Mouse (Mus musculus) kidney, adult 2 months (tissue): Measurements from ENCODE around the gene Tcl1b3. TPM values are rescaled to one million over a fixed set of nuclear protein-coding genes. Genes with fewer than 3 reads are reported as not detected.
"Not testable (repeated sequence)": the region's sequence is repeated elsewhere in the genome, so short reads cannot be mapped to it uniquely, and the experiment has no call there.

Experiments used
- DNase-seq: peaks from one replicate; pipeline ENCODE4 v3.0.0; 2021
- H3K27ac ChIP-seq: fragments of 200-500 bp; 2 replicates; pipeline ENCODE4 v1.5.1; 2012; ENCODE audit warnings: low read depth, low read length, control low read depth, inconsistent platforms; ENCODE audit not compliant: insufficient read depth
- H3K27me3 ChIP-seq: fragments of 200-500 bp; replicated peaks from 2 replicates; pipeline ENCODE4 v1.6.1; 2012; ENCODE audit warnings: mild to moderate bottlenecking, moderate library complexity, low read length, inconsistent platforms; ENCODE audit not compliant: control insufficient read depth, insufficient read depth
- H3K36me3 ChIP-seq: fragments of 200-500 bp; 2 replicates; pipeline ENCODE4 v1.6.1; 2012; ENCODE audit warnings: mild to moderate bottlenecking, moderate library complexity, low read length, inconsistent platforms; ENCODE audit not compliant: control insufficient read depth, insufficient read depth
- H3K4me1 ChIP-seq: fragments of 200-500 bp; 2 replicates; pipeline ENCODE4 v1.6.1; 2011; ENCODE audit warnings: low read length; ENCODE audit not compliant: control insufficient read depth, insufficient read depth
- H3K4me3 ChIP-seq: fragments of 200-500 bp; 2 replicates; pipeline ENCODE4 v1.5.1; 2011; ENCODE audit warnings: mild to moderate bottlenecking, low read depth, low read length, control low read depth; ENCODE audit not compliant: insufficient read depth
- CTCF ChIP-seq: fragments of 200-500 bp; conservative IDR thresholded peaks from 2 replicates; pipeline ENCODE4 v1.5.1; 2011; ENCODE audit warnings: low read depth, mild to moderate bottlenecking, control low read depth, low read length, moderate library complexity, mixed read lengths; ENCODE audit not compliant: insufficient read depth, insufficient read length
- POLR2A ChIP-seq: fragments of 200-500 bp; IDR thresholded peaks from one replicate; pipeline ENCODE4 v1.6.1; 2011; ENCODE audit warnings: low read depth, low read length, control low read depth
- WGBS: fragments of 180-500 bp; shearing (Covaris S2); methylation state at CpG from one replicate; pipeline ENCODE4 v1.1.7; 2018; 5-methylcytosine and 5-hydroxymethylcytosine counted together
- polyA plus RNA-seq: library from polyadenylated mRNA; depleted of rRNA; stranded (reverse); fragments of >200 nt; gene quantifications from 2 replicates; pipeline ENCODE4 v1.2.3, GENCODE M21; 2012; rRNA removed

Tcl1b3 gene
- not detected in 2 replicates for polyA plus RNA-seq

GRCm38 (mm10) chr12:105190743-105191142 is at the start of gene Tcl1b3:
Tcl1b3 (plus strand) TSS chr12:105191043.
- H3K27me3 ChIP-seq, H3K4me3 ChIP-seq, H3K36me3 ChIP-seq, H3K27ac ChIP-seq, H3K4me1 ChIP-seq, DNase-seq: not testable (repeated sequence)
- 89% methylated on average over 6 of the region's 6 CpGs for WGBS

GRCm38 (mm10) chr12:105143096-105143495 is 47.7 kb upstream of the Tcl1b3 start:
- WGBS, result 91% methylated on average over 3 of the region's 3 CpGs
- H3K27ac ChIP-seq, result no peak overlapping the region
- no peak for TF ChIP-seq POLR2A
- H3K27me3 ChIP-seq, result no peaks in the 10 kb centered on the region
- H3K4me1 ChIP-seq, result no peaks in the 10 kb centered on the region
- no peaks in the 10 kb centered on the region for H3K36me3 ChIP-seq
- DNase-seq, result no peak
- no peak overlapping the region for H3K4me3 ChIP-seq

- not testable (repeated sequence) for H3K27ac ChIP-seq, H3K27me3 ChIP-seq, H3K4me3 ChIP-seq, H3K36me3 ChIP-seq, DNase-seq, H3K4me1 ChIP-seq
- WGBS, result 50% methylated on average over 1 of the region's 1 CpGs
Observed at GRCm38 (mm10) chr12:105144928-105145327, 45.9 kb upstream of the Tcl1b3 start.

GRCm38 (mm10) chr12:105145714-105146113 is 45.1 kb upstream of the Tcl1b3 start, which contains the start of gene Tcl1b2:
Tcl1b2 (plus strand) TSS chr12:105146014.
- DNase-seq, result no peak
- WGBS, result 63% methylated on average over 3 of the region's 3 CpGs
- no peak for TF ChIP-seq CTCF
- no peak for TF ChIP-seq POLR2A
- H3K36me3 ChIP-seq, result no peaks in the 10 kb centered on the region
- H3K4me3 ChIP-seq, result no peak within 1 kb of the TSS
- no peak within 1 kb of the TSS for H3K27ac ChIP-seq
- no peaks in the 10 kb centered on the region for H3K4me1 ChIP-seq
- H3K27me3 ChIP-seq, result no peaks in the 10 kb centered on the region

- not testable (repeated sequence) for H3K27ac ChIP-seq, H3K36me3 ChIP-seq, DNase-seq, H3K4me1 ChIP-seq, H3K4me3 ChIP-seq, H3K27me3 ChIP-seq
- WGBS, result 38% methylated on average over 4 of the region's 4 CpGs
Observed at GRCm38 (mm10) chr12:105155286-105155685, 35.6 kb upstream of the Tcl1b3 start.

- Histone ChIP-seq H3K27ac (no peak overlapping the region), H3K36me3 (no peaks in the 10 kb centered on the region), H3K4me3 (no peak overlapping the region), H3K27me3 (no peaks in the 10 kb centered on the region), H3K4me1 (no peaks in the 10 kb centered on the region)
- TF ChIP-seq CTCF, result no peak
- no peak for TF ChIP-seq POLR2A
- WGBS, result 54% methylated on average over 6 of the region's 6 CpGs
- no peak for DNase-seq
Observed at GRCm38 (mm10) chr12:105158842-105159241, 32.0 kb upstream of the Tcl1b3 start.

GRCm38 (mm10) chr12:105159390-105159789 is 31.5 kb upstream of the Tcl1b3 start, which contains the start of gene Tcl1b1:
Tcl1b1 (plus strand) TSS chr12:105159690.
- TF ChIP-seq POLR2A, result no peak
- no peak for TF ChIP-seq CTCF
- 70% methylated on average over 4 of the region's 4 CpGs for WGBS
- H3K27me3 ChIP-seq, result no peaks in the 10 kb centered on the region
- no peaks in the 10 kb centered on the region for H3K4me1 ChIP-seq
- no peak for DNase-seq
- no peak within 1 kb of the TSS for H3K4me3 ChIP-seq
- no peak within 1 kb of the TSS for H3K27ac ChIP-seq
- H3K36me3 ChIP-seq, result no peaks in the 10 kb centered on the region

- no peaks in the 10 kb centered on the region for H3K36me3 ChIP-seq
- WGBS, result 31% methylated on average over 3 of the region's 3 CpGs
- H3K27me3 ChIP-seq, result no peaks in the 10 kb centered on the region
- no peak for DNase-seq
- H3K27ac ChIP-seq, result no peak overlapping the region
- TF ChIP-seq CTCF, result no peak
- no peak for TF ChIP-seq POLR2A
- no peak overlapping the region for H3K4me3 ChIP-seq
- no peaks in the 10 kb centered on the region for H3K4me1 ChIP-seq
Observed at GRCm38 (mm10) chr12:105166734-105167133, 24.1 kb upstream of the Tcl1b3 start.
